Mouse (Mus musculus) limb, embryonic 15.5 days (tissue): ENCODE results near the gene Slc6a11. TPM values are rescaled to one million over a fixed set of nuclear protein-coding genes. Genes with fewer than 3 reads are reported as not detected.

ENCODE experiments used
- ATAC-seq: fragments of 200-750 bp; cut with Nextera tagmentation; 2 replicates; pipeline ENCODE4 v1.8.0; 2017; ENCODE audit warnings: low read depth, moderate TSS enrichment; ENCODE audit not compliant: insufficient number of reproducible peaks, low FRiP score, low TSS enrichment
- H3K27ac ChIP-seq: fragments of 300-500 bp; sonication (generic); 2 replicates; pipeline ENCODE4 v1.5.1; 2015; ENCODE audit warnings: moderate library complexity, mild to moderate bottlenecking, inconsistent platforms
- H3K27me3 ChIP-seq: fragments of 300-500 bp; sonication (generic); 2 replicates; pipeline ENCODE4 v1.6.1; 2015; ENCODE audit warnings: inconsistent platforms
- H3K36me3 ChIP-seq: fragments of 300-500 bp; sonication (generic); 2 replicates; pipeline ENCODE4 v1.6.1; 2015; ENCODE audit warnings: inconsistent platforms
- H3K4me1 ChIP-seq: fragments of 300-500 bp; sonication (generic); 2 replicates; pipeline ENCODE4 v1.6.1; 2015; ENCODE audit warnings: inconsistent platforms
- H3K4me2 ChIP-seq: fragments of 300-500 bp; sonication (generic); 2 replicates; pipeline ENCODE4 v1.6.1; 2015; ENCODE audit warnings: mild to moderate bottlenecking, inconsistent platforms
- H3K4me3 ChIP-seq: fragments of 300-500 bp; sonication (generic); 2 replicates; pipeline ENCODE4 v1.5.1; 2015; ENCODE audit warnings: mild to moderate bottlenecking, inconsistent platforms
- H3K9ac ChIP-seq: fragments of 300-500 bp; sonication (generic); 2 replicates; pipeline ENCODE4 v1.6.1; 2015; ENCODE audit warnings: inconsistent platforms
- H3K9me3 ChIP-seq: fragments of 300-500 bp; sonication (generic); 2 replicates; pipeline ENCODE4 v1.6.1; 2016; ENCODE audit warnings: inconsistent platforms
- WGBS: fragments of 180-500 bp; shearing (Covaris S2); methylation state at CpG from one replicate; pipeline ENCODE4 v1.1.7; 2015; 5-methylcytosine and 5-hydroxymethylcytosine counted together
- polyA plus RNA-seq: library from polyadenylated mRNA; unstranded; fragments of >200 nt; fragmentation: Nextera tagmentation; extraction: Ambion mirVana; gene quantifications from 2 replicates; pipeline ENCODE4 v1.2.1, GENCODE M21; 2015

Gene Slc6a11
- polyA plus RNA-seq, 1 experiment from 2014 or later: 0.49 TPM

DNA sequence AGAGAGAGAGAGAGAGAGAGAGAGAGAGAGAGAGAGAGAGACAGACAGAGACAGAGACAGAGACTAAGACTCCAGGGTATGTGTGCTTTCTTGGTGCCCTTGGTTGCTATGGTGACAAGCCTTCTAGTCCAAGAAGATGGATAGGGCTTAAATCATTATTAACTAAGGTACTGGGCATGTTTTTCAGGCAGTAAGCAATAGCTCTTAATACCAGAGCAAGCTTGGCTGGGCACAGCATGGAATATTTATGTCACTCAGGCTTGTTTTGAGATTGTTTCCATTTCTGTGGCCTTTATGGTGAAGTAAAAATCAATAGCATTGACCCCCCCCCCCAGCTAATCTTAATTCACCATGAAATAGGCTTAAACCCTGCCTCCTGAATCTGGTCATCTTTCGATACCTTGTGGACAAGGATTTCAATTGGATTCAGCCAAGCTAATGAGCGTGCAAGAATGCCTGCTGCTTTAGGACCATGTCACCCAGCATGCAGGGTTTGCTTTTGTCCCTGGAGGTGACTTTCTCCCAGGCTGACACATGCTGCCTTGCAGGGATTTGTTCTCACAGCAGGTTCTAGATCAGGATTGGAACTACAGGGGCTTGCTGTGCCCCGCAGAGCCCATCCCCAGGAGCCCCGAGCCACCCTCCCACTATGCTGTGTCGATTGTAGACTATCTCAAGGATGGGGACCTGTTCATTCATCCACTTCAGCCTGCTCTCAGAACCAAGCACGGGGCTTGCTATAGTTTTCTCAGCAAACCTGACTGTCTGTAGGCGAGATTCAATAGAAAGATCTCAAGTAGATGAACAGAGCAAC lies 51.5 kb downstream of the Slc6a11 start:
- Histone ChIP-seq H3K4me3 (no peak overlapping the region), H3K4me1 (no peaks in the 10 kb centered on the region), H3K27me3 (no peaks in the 10 kb centered on the region), H3K27ac (no peak overlapping the region), H3K36me3 (no peaks in the 10 kb centered on the region), H3K9me3 (no peaks in the 10 kb centered on the region), H3K4me2 (no peak overlapping the region), H3K9ac (no peak overlapping the region)
- no peak for ATAC-seq
- 74% methylated on average over 7 of the region's 7 CpGs for WGBS

DNA sequence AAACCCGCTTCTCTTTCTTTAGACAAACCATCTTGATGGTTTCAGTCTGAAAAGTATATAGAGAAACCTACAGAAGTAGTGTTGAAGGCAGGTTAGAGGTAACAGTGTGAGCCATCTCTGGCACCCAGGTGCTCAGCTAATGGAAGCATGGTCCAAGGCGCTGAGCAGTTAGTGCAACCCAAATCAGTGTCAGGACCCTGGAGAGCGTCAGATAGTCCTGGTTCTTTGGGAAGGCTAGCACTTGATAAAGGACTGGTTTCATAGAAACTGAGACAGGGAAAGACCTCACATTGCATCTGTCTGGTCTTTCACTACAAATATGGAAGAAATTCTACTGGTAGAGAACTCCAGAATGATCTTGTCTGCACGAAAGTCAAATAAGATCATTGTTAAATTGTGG lies 56.1 kb downstream of the Slc6a11 start:
- H3K36me3 ChIP-seq: no peaks in the 10 kb centered on the region
- H3K4me2 ChIP-seq: no peak overlapping the region
- no peak overlapping the region for H3K4me3 ChIP-seq
- 50% methylated on average over 4 of the region's 4 CpGs for WGBS
- H3K27me3 ChIP-seq: no peaks in the 10 kb centered on the region
- H3K9ac ChIP-seq: no peak overlapping the region
- no peak overlapping the region for H3K27ac ChIP-seq
- no peak for ATAC-seq
- no peaks in the 10 kb centered on the region for H3K4me1 ChIP-seq
- H3K9me3 ChIP-seq: no peaks in the 10 kb centered on the region

DNA sequence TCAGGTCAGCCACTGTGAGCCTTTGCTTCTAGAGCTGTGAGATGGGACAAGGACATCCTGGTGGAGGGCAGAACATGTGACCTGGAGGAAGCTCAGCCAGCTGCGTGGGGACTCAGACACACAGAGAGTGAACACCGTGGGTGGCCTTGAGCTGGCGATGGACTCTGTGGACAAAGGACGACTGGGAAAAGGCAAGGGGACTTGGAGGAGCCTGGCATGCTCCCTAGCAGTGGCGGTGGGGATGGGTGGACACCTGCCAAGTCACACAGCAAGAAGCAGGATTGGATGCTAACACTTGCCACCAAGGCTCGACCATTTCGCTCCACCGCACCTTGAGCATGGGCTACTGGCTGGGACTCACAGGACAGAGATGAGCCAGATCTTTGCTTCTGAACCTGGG lies 57.8 kb downstream of the Slc6a11 start:
- Histone ChIP-seq H3K4me2 (no peak overlapping the region), H3K9ac (no peak overlapping the region), H3K4me3 (no peak overlapping the region), H3K27me3 (no peaks in the 10 kb centered on the region), H3K9me3 (no peaks in the 10 kb centered on the region), H3K36me3 (no peaks in the 10 kb centered on the region), H3K27ac (no peak overlapping the region), H3K4me1 (no peaks in the 10 kb centered on the region)
- WGBS: 72% methylated on average over 8 of the region's 8 CpGs
- no peak for ATAC-seq

DNA sequence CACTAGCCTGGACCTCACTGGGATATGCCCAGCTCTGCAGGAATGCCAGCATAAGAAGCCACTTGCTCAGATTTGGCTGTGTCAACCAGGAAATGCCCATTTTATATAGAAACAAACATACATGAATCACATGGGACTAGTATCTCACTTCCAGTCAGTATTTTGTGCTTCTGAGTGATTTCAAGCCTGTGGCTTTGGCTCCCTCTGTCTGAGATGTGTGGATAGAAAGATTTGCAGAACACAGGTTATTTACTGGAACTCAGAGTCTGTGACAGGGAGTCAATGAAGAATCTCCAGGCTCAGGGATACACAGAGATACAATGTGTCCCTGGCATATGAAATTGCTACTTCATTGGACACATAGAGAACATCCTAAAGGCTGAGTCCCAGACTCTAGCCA lies 65.0 kb downstream of the Slc6a11 start:
- Histone ChIP-seq H3K9ac (no peak overlapping the region), H3K4me1 (no peaks in the 10 kb centered on the region), H3K27ac (no peak overlapping the region), H3K4me2 (no peak overlapping the region), H3K9me3 (no peaks in the 10 kb centered on the region), H3K4me3 (no peak overlapping the region), H3K36me3 (no peaks in the 10 kb centered on the region), H3K27me3 (no peaks in the 10 kb centered on the region)
- ATAC-seq: no peak

DNA sequence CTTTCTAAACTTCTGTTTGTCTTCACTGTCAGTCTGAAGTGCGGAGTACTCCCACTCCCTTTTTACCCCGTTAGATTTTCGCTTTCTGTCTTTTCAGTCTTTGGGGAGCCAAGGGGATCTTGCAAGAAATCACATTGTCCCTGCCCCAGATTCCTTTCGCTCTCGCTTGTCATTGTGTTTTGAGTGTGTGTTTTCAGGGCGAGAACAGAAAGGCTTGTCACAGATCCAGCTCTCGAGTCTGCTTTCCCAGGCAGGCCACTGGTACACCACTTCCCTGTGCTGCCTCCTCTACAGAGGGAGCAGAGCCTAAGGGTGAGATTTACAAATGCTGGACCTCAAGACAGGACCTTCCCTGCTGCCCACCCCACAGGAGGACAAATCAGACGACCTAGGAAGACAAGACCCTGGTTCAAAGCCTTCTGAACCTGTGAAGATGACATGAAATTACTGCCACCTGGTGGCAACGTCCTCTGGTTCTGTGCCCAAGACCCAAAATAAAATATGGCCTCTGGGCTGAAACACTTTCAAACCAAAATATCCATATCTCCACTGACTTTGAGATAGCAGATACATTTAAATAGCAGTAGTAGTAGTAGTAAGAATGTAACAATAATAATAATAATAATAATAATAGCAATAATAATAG lies 68.3 kb downstream of the Slc6a11 start:
- WGBS: 66% methylated on average over 9 of the region's 9 CpGs

DNA sequence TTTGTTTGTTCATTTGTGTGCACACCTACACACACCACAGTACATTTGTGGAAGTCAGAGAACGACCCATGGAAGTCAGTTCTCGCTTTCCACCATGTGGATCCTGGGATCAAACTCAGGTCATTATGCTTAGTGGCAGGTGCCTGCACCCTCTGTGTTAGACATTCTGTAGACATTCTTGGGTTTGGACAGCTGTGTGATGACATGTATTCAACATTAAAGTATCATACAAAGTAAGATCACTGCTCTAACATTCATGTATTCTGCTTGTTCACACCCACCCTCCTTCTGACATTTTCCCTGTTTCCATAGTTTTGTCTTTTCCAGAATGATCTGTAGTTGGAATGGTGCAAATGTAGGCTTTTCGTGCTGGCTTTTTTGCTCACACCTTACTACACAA lies 73.5 kb downstream of the Slc6a11 start:
- Histone ChIP-seq H3K4me2 (no peak overlapping the region), H3K9ac (no peak overlapping the region), H3K27me3 (no peaks in the 10 kb centered on the region), H3K4me3 (no peak overlapping the region), H3K9me3 (no peaks in the 10 kb centered on the region), H3K27ac (no peak overlapping the region), H3K4me1 (no peaks in the 10 kb centered on the region), H3K36me3 (no peaks in the 10 kb centered on the region)
- 82% methylated on average over 3 of the region's 3 CpGs for WGBS
- no peak for ATAC-seq

More for the DNA sequence above, 68.3 kb downstream of the Slc6a11 start:
- H3K27me3 ChIP-seq: no peaks in the 10 kb centered on the region
- no peaks in the 10 kb centered on the region for H3K9me3 ChIP-seq
- no peak overlapping the region for H3K4me2 ChIP-seq
- no peak overlapping the region for H3K4me3 ChIP-seq
- no peak overlapping the region for H3K9ac ChIP-seq
- H3K36me3 ChIP-seq: no peaks in the 10 kb centered on the region
- no peak overlapping the region for H3K27ac ChIP-seq
- H3K4me1 ChIP-seq: no peaks in the 10 kb centered on the region
- ATAC-seq: no peak

DNA sequence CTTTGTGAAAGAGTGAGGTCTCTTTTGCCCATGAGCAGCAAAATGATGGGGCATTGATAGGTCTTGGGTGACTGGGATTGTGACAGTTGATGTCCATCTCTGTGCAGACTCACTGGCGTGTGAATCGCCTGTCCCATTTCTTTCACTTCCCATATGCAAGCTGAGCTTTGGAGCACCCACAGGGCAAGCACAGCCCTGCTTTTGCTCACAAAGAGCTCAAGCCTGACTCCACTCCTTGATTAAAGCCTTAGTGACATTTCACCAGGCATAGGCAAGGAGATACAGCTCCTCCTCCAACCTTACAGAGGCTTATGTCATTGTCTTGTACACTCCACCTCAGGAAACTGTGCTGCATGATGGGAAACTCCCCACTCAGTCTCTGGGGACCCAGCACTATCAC lies 77.3 kb downstream of the Slc6a11 start:
- ATAC-seq: no peak
- no peak overlapping the region for H3K4me3 ChIP-seq
- H3K27ac ChIP-seq: no peak overlapping the region
- H3K4me2 ChIP-seq: no peak overlapping the region
- no peaks in the 10 kb centered on the region for H3K27me3 ChIP-seq
- H3K4me1 ChIP-seq: no peaks in the 10 kb centered on the region
- no peaks in the 10 kb centered on the region for H3K9me3 ChIP-seq
- no peak overlapping the region for H3K9ac ChIP-seq
- H3K36me3 ChIP-seq: no peaks in the 10 kb centered on the region
- WGBS: 98% methylated on average over 2 of the region's 2 CpGs

DNA sequence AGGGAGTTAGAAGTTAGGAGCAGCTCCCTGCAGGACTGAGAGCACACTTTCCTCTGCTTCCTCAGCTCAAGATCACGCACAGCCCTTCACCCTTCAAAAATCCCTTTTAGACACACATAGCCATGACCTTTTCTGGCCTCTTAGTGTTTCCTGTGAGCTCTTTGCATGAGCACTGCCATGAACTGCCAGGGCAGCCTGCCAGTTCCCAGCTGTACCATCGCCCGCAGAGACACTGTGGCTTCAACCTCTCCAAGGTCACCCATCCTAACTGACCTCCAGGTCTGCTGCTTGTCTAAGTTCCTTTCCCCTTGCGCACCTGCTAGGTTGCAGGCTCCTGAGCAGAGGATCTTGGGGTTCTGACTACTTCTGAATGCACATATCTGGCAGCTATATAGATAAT lies 83.4 kb downstream of the Slc6a11 start:
- Histone ChIP-seq H3K27ac (no peak overlapping the region), H3K36me3 (no peaks in the 10 kb centered on the region), H3K4me1 (no peaks in the 10 kb centered on the region), H3K4me3 (no peak overlapping the region), H3K4me2 (no peak overlapping the region), H3K9ac (no peak overlapping the region), H3K9me3 (no peaks in the 10 kb centered on the region), H3K27me3 (no peaks in the 10 kb centered on the region)
- ATAC-seq: no peak
- WGBS: 72% methylated on average over 4 of the region's 4 CpGs

DNA sequence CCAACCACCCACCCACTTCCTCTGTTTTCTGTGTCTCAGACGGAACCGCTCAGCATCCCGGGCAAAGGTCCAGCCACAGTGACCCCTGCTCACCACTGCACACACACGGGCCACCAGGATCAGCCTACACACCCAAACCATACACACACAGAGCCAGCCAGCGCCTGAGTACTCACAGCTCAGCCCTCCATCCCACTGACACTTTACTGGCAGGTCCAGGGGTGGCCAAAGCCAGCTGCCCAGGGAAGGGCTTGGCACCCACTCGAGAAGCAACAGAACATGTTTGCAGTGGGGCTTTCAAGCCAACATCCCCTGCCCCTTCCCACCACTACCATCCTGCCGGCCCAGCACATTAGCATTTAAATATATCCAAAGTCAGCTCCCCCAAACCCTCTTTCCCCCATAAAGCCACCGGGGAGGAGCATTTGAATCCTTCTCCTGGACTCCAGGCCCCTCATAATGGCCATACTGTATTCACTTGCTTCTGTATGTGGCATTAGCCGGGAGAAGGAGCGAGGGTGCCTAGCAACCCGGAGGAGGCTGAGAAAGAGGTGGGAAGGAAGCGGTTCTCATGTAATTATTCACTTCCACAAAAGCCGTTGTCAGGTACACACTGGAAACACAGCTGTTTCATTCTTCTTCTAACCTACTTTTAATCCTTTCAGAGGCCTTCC lies 85.8 kb downstream of the Slc6a11 start:
- Histone ChIP-seq H3K4me1 (no peaks in the 10 kb centered on the region), H3K36me3 (no peaks in the 10 kb centered on the region), H3K4me2 (no peak overlapping the region), H3K27ac (no peak overlapping the region), H3K9ac (no peak overlapping the region), H3K27me3 (0 out of 2 replicates have a peak, but pooled peaks cover 3% of the 10 kb centered on the region), H3K9me3 (no peaks in the 10 kb centered on the region), H3K4me3 (no peak overlapping the region)
- ATAC-seq: no peak
- 62% methylated on average over 13 of the region's 13 CpGs for WGBS

DNA sequence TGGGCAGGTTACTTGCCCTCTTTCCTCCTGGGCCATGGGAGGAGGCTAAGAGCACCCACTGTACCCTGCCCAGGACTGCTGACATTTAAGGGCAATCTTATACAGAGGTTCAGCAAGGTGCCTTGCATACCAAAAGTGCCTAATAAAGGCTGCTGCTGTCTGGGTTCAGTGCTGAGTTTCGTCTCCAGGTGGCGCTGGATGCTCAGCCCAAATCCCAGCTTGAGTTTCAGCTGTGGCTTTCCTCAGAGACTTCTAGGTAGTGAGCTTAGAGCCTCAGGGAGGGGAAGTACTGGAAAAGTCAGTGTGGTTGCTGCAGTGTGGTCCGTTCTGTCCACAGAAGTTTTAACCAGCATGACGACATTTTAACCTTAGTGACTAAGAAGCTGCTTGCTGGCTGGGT lies 93.4 kb downstream of the Slc6a11 start:
- Histone ChIP-seq H3K36me3 (no peaks in the 10 kb centered on the region), H3K4me1 (no peaks in the 10 kb centered on the region), H3K27ac (no peak overlapping the region), H3K27me3 (peaks cover 3% of the 10 kb centered on the region; the same call in 1 of the 2 replicates), H3K9me3 (no peaks in the 10 kb centered on the region), H3K4me2 (no peak overlapping the region), H3K4me3 (no peak overlapping the region), H3K9ac (no peak overlapping the region)
- WGBS: 16% methylated on average over 4 of the region's 4 CpGs
- no peak for ATAC-seq

DNA sequence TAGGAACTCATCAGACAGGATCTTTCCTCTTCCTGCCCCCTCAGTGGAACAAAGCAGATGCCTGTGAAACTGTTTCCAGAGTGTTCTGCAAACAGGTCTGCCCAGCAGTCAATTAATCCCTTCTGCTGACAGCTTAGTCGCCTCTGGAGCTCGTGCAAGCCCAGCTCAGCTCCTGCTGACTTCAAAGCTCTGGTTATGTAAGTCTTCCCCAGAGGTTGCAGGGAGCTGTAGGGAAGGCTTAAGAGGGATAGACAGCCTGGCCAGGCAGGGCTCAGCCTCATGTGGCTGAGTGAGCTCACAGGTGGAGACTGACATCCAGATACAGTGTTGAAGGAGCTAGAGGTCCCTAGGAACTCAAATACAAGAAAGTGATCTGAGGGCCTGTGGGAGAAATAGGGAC lies 96.3 kb downstream of the Slc6a11 start:
- H3K27ac ChIP-seq: no peak overlapping the region
- no peak for ATAC-seq
- no peaks in the 10 kb centered on the region for H3K36me3 ChIP-seq
- no peak overlapping the region for H3K4me2 ChIP-seq
- H3K9ac ChIP-seq: no peak overlapping the region
- no peaks in the 10 kb centered on the region for H3K9me3 ChIP-seq
- H3K4me1 ChIP-seq: no peaks in the 10 kb centered on the region
- no peak overlapping the region for H3K4me3 ChIP-seq
- WGBS: 1% methylated on average over 2 of the region's 2 CpGs
- H3K27me3 ChIP-seq: no peaks in the 10 kb centered on the region; the same call in 1 of the 2 replicates

DNA sequence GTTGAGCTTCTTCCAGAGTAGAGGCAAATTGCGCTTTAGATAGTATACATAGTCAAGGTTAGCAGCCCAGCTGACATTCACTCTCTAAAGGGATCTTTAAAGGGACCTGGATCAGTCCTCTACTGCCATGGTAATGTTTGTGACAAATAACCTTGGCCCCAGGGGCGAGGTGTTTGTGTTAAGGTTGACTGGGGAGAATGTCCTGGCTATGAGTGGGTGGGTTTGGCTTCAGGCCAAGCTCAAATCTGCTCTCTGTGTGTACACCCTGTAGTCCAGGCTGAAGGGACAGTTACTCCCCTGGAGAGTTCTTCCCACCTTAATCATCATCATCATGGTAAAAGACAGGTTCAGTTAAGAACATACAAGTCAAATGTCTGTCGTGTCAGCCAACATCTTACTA lies 97.2 kb downstream of the Slc6a11 start:
- Histone ChIP-seq H3K9me3 (no peaks in the 10 kb centered on the region), H3K4me1 (no peaks in the 10 kb centered on the region), H3K4me2 (no peak overlapping the region), H3K9ac (no peak overlapping the region), H3K4me3 (no peak overlapping the region), H3K27me3 (no peaks in the 10 kb centered on the region; the same call in 1 of the 2 replicates), H3K27ac (no peak overlapping the region), H3K36me3 (no peaks in the 10 kb centered on the region)
- 68% methylated on average over 3 of the region's 3 CpGs for WGBS
- no peak; the same call in 1 of the 2 replicates for ATAC-seq
